Mouse (Mus musculus) thymus, postnatal 14 days (tissue): Measurements from ENCODE around the gene Pigu.

Source experiments
- DNase-seq: peaks from one replicate; pipeline ENCODE4 v3.0.0; 2021

Pigu gene

DNA sequence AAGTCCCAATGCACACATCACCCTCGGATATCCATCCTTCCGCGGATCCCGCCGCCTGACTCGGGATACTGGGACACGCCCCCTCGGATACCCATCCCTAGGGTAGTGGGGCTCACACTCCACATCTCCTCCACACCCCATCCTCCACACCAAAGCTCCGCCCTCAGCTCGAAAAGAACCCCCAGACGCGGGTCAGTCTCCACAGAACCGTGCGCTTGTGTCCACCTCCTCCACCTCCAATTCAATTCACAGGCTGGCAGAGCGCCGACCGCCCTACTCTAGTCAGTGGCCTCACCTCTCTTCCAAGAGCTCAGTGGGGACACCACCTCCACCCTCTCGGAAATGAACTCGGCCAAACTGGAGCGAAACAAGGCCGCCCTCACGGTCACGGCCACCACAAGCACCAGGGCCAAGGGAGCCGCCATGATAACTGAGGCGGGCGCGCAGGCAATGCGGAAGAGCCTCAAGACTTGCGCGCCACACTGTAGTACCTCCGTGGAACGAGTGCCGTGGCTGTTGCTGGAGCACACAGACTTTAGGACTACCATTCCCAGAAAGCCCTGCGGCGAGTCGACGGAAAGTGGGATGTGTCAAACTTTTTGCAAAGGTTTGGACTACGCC lies at the start of gene Pigu:
Gene Pigu (minus strand): TSS at position 460 of the 621 bp plus-strand sequence.
- DNase-seq: peak; percentile 93

DNA sequence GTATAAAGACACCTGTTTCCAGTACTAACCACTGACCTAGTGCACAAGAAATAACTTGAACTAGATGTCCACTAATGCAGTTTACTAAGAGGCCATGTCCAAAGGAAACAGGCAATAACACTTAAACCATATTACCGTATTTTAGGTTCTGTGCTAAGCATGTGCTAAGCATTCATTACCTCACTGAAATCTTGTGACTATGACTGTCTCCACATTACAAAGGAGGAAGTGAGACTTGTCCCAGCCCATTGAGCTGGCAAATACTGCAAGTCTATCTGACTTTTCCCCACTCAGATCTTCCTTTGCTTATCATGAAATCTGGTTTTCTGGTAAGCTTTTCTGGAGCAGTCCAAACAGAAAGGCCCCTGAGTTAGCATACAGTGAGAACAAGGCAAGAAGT lies 47.4 kb upstream of the Pigu start:
- no peak for DNase-seq

DNA sequence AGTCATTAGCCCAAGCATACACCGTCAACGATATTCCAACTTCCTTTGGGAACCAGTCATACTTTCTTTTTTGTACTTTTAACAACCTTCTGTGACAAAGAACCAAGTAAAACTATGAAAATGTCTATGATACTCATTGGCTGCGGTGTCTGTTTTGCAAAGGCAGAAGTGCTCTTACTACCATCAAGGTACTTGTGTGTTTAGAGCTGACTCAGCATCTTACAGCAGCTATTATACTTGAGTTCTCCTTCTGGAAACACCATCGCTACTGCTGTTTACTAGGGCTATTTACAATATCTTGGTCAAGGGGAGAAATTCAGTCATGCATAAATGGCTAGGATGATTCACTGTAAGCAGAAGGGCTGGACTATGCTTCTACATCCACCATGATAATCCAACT lies 44.7 kb upstream of the Pigu start:
- DNase-seq: no peak

DNA sequence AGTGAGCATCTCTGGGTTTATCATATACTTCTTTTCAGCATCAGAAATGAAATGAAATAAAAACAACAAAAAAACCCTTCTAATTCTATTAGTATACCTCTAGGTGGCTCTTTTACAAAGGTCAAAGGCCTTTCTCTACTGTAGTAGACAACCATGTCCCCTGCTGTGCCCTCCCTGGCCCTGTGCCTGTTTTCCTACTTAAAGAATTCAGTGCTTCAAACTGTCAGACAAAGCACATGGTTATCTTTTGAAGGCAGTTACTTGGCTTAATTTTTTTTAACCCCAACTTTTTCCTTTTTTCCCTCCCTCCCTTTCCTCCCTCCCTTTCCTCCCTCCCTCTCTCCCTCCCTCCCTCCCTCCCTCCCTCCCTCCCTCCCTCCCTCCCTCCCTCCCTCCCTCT lies 43.0 kb upstream of the Pigu start:
- DNase-seq: no peak

DNA sequence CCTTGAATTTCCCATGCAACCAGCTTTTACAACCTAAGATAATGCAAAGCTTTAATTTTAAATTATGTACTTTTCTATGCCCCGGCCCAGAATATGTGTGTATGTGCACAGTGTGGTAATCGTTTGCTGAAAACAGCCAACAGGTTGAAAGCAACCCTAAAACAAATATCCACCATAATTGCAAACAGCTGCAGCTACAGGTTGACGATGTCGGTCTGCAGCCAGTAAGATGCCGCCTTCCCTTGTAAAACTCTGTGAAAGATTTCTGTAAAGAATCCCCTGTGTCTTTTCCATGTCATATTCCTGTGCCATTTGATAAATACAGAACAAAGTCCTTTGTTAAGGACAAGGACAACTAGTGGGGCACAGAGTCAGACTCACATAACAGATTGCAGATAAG lies 37.4 kb upstream of the Pigu start:
- no peak for DNase-seq

DNA sequence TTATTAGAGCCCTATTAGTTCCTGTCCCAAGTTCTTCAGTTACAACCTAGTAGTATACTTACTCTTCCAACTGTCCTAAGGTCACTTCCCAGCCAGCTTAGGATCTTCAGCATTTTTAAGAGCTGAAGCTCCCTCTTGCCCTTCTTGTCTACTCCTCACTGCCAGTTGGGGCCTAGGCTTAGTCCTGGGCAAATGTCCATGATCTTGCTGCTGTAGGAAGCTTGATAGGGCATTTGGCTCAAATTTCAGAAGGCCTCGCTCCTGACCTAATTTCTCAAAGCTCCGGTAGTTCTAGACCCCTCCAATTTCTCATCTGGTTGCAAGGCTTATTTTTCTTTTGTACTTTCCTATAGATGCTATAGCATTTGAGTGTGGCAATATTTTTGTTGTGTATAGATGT lies 31.3 kb upstream of the Pigu start:
- no peak for DNase-seq

DNA sequence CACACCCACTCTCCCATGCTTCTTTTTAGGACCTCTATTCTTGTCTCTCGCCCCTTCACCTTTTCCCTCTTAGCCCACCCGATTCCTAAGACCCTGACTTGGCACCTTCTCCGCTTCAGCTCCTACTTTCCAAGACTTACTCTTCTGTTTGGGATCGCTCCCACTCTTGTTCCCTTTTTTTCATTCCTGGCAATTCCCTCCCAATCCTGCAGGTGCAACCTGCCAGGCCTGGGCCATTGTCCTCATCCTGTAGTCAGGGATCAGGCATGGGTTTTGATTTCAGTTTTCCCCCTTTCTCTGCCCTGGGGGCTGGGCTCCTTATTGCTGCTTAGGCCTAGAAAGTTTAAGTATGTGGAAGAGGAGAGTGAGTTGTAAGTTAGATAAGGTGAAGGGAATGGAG lies 29.8 kb upstream of the Pigu start:
- no peak for DNase-seq

DNA sequence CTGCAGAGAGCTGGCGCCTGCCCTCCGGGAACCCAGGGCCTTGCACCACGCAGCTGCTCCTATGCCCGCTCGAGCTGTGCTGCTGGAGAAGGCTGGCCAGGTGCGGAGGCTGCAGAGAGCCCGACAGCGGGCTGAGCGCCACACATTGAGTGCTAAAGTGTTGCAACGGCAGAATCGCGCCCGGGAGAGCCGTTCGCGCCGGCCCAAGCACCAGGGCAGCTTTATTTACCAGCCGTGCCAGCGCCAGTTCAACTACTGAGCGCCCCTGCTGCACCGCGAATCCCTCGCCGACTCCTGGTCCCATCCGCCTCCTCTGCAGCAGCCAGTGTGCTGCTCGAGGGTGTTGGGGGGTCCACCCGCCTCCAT lies 29.3 kb upstream of the Pigu start:
- DNase-seq: peak; percentile 15

DNA sequence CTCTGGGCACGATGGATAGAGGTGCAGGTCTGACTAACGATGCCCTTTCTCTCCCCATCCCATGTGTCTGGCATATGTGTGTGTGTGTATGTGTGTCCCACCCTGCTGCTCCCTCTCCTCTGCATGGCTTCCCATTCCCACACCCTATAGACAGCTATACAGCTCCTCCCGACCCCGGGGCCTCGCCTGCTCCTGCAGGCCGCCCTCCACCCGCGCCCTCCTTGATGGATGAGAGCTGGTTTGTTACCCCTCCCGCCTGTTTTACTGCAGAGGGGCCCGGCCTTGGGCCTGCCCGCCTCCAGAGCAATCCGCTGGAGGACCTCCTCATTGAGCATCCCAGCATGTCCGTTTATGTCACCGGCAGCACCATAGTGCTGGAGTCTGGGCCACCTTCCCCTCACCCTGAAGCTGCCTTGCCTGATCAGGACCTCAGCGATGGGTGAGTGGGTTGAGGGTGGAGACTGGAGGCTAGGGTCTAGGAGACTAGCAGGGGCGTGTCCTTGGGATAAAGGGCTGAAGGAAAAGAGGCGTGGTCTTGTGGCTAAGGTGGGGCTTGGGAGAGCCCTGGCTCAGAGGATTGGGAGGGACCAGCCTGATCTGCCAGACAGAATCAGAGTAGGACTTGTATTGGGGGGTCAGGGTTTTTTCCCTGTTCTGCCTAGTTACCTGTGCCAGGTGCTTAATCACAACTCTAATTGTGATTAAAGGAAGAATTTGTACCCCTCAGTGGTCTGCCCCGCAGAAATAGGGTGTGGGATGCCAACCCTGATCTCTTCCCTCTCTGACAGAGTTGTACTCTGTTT lies 28.7 kb upstream of the Pigu start:
- no peak for DNase-seq

DNA sequence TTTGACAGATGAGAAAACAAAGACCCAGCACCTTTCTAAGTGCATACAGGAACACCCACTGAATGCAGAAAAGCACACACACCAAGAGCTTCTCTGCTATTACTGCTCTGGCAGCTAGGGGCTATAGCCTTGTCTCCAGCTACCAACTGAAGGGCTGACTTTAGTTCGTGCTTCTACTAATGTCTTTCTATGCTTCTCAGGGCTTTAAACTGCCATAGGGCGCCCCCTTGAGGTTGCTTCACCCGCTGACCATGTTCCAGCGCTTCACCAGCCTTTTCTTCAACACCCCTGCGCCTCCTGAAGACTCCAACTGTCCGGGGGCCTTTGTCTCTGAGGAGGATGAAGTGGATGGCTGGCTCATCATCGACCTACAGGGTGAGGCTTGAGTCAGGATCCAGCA lies 27.9 kb upstream of the Pigu start:
- peak; percentile 84 for DNase-seq

DNA sequence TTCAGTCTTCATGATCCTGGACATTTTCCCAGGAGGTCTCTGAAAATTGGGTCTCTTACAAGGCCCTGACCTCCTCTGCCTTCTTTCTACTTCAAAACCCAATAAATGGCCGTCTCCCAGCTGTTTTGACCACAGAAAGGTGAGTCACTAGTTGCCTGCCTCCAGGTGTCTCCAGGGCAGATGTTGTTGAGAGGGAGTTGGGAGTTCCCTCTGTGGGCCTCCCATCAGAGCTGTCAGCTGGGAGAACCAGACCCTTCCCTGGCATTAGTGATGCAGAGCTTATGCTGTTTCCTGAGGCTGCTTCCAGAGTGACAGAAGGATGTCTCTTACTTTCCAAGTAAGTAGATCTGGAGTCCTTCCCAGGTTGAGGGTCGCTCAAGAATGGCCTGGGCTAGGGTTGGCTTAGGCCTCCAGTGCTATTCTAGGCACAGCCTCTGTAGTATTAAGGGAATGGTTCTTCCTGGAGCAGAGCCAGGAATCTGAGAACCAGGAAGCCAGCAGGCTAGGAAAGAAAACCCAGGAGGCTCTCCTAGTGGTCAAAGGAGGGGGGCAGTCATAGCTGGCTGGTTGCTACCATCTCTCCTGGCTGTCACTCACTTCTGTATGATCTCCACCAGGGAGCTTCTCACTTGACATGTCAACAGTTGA lies 25.7 kb upstream of the Pigu start:
- no peak for DNase-seq

DNA sequence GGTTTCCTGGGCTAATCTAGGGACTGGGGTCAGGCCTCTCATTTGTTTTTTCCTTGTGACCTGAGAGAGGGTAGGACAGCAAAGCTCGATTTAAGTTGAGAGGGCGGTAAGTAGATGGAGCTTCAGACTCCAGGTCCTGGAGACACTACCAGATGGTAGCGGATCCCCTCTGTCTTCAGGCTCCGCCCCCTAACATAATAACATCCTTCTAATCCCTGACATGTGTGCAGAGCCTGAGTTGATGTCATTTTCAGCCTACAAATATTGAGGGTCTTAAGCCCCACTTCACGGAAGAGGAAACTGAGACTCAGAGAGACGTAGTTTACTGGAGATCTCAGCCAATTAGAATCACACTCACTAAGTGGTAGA lies 25.1 kb upstream of the Pigu start:
- no peak for DNase-seq

DNA sequence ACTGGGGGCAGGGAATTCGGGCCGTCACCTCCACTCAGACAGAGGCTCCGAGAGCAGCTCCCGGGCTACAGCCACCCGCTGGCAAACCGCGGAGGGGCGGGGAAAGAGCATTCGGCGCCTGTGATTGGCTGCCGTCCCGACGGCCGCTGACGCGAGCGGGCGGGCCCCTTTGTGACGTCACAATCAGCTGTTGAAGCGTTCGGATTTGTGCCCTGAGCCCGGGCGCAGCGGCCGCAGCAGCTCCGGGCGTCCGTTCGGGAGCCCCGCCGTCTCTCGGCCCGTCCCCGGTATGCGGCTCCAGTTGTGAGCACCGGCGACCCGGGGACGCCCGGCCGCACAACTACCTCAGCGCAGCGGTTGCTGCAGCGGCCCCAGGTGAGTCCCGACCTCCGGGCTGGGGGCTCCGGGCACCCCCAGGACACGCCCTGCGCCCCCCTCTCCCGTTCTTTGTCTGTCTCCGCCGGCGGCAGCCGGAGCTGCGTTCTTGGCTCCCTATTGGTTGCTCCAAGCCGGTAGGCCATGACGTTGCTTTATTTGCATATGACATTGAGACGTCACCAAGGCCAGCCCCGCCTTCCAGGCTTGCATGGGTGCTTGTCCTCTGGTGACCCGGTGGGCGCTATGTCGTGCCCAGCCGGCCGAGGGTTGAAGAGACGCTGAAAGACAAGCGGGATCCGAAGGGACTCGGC lies 24.6 kb upstream of the Pigu start:
- DNase-seq: peak; percentile 99

DNA sequence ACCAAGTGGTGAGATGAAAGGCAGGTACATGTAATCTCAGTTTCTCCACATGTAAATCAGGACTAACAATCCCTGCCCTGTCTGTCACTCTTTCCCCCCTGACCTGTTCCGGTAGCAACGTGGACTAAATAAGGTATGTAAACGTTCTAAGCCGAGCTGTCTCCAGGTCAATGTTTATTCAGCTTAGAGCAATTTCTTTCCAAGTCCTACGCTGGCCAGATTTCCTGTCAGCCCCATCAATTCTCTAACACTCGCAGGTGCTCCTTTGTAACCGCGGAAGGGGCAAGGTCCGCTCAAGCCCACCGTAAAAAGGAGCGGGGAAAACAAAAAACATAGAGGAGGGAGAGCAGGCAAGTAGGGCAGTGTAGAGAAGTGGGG lies 23.8 kb upstream of the Pigu start:
- peak; percentile 15 for DNase-seq

DNA sequence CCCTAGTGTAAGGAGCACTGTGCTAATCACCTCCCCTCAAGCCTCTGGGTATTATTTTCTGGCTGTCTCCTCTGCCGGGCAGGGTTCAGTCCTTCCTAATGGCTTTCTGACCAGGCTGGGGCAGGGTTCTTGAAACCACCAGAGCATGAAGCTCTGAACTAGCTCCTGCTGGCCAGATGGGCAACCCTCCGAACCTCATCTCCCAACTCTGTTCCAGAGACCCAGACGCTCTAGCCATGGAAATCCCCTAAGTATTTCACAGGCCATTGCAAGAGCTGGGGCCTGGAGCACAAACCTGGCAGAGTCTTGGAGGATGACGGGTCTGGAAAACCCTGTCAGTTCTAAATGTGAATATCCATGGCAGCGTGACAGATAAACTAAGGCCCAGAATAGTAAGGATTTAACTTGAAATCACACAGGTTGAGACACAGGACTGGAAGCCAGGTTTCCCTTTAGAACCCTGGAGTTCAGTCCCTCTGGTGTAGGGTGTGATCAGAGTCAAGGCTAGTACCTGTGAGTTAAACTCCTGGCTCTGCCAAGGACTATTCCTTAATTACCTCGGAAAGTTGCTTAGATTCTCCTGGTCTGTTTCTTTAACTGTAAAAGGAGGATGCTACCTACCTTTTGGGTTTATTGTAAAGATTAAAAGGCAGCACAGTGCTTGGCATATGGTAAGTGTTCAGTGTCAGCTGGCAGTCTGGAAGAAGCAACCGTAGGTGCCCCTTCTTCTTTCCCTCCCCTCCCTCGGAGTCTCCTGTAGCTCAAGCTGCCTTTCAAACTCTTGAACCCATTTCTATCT lies 23.2 kb upstream of the Pigu start, which contains the start of gene Trp53inp2:
Gene Trp53inp2 (plus strand): TSS at position 799 of the 799 bp plus-strand sequence.
- DNase-seq: no peak

DNA sequence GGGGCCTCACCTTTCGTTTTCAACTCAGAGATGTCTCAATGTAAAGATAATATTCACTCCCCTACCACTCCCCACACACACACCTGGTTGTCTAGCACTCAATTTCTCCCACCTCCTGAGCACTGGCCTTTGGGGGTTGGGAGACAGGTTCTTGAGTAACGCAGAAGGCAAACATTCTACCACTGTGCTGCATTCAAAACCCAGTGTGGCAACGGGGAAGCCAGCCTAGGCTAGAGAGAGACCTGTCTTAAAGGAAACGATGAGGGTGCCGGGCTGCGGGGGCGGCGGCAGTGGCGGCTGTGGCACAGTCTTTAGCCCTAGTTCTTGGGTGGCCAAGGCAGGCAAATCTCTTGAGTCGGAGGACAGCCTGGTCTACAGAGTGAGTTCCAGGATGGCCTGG lies 19.0 kb upstream of the Pigu start:
- no peak for DNase-seq

DNA sequence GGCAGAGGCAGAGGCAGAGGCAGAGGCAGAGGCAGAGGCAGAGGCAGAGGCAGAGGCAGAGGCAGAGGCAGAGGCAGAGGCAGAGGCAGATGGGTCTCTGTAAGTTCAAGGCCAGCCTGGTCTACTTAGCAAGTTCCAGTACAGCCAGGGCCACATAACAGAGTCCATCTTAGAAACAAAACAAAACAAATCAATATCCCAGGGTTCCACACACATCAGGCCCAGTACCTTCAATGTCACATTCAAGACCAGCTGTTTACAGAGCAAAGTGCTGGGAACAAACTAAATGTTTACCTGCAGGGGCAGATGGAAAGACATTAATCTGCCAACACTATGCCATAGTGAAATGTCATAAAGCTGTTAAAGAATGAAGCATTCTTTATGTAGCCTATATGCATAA lies 17.3 kb upstream of the Pigu start:
- DNase-seq: no peak

DNA sequence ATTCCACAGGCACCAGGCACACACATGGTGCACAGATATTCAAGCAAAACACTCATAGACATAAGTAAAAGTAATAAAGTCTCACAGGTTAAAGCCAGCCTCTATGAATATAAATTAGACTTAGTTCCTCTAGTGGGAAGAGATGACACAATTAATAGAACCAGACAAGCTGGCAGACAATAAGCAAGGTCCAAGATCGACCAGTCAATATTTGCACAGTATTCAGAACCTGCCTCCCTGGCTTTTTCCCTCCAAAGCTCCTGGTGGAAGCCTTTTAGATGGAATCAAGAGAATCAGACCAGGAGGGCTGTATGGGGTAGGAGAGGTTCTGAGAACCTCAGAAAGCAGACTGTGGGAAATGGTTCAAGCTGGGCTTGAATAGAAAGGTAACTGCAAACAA lies 16.7 kb upstream of the Pigu start:
- no peak for DNase-seq

DNA sequence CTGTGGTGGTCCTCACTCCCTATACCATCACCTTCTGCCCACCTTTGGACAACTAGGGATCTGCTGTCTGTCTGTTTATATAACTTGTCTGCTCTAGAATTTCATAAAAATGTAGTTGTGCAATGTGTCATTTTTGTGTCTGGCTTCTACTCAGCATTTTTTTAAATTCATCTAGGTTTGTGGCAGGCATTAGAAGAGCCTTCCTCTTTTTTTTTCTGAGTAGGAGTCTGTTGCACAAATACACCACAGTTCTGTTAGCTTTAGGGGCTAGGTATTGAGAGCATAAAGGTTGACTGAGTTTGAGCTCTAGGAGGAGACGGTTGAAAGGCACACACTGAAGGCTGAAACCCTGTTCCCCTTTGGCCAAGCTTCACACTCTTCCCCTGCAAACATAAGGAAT lies 16.1 kb upstream of the Pigu start:
- no peak for DNase-seq

DNA sequence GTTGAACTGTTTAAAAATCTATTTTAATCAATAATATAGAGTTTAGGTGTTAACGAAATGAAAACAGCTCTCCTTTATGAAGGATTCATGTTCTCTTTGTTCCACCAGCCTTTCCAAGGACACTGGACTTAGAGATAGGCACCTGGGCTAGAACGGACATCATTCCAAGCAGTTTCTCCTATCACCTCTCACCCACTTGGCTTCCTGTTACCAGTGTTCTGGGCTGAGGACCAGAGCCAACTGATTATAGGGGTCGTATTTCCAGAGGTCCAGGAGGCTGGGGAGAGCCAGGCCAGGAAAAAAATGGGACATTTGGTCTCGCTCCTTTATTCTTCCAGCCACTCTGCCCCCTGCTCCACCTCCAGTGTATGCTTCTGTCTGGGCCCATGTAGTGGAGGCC lies 15.2 kb upstream of the Pigu start:
- no peak for DNase-seq

DNA sequence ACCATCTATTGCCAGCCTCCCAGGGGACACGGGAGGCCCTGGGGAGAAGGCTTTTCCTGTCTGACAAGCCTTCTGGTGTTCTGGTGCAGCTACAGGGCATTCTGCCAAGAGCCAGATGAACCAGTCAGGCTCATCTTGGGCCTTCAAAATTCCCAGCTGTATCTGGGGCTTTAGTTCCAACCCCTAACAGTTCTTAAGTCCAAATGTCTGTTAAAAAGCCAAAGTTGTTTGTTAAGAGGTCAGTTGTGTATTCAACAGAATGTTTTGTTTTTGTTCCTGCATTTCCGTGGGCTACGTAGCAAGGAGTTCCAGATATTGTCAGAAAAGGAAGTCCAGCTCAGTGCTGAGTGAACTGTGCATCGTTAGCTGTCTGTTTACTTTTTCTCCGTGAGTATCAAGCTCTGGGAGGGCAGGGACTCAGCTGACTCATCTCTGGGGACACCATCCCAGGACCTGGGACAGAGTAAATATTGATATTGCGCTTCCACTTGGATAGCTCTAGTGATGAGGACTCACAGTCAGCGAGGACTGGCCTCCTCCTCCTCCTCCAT lies 12.2 kb upstream of the Pigu start:
- no peak for DNase-seq

DNA sequence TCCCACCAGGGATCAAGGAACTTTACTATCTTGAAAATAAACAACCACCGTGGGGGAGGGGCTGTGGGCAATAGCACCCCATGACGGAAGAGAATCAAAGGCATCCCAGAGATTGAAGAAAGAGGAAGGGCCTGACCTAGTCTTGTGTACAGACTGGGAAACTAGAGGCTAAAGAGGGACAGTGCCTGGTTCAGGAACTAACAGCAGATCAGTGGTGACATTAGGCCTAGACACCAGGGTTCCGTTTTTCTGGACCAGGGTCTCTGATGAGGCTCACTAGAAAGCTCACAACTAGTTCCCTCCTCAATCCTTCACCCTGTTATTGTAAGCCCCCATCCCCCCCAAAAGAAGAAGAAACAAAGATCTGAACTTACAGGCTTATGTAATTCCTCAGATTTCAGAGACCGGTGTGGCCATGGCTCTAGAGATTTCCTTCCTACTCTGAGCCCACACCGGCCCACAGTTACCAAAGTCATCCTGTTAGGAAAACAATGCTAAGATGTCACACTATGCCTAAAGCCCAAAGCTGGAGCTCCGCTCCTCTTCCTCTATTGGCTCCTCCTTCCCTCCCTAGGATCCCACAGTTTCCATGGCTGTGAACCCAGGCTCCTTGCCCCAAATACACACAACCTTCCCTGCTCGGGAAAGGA lies 10.5 kb upstream of the Pigu start:
- no peak for DNase-seq
